Mouse (Mus musculus) R1 (cell line): ENCODE data around the gene Slitrk2.

Experiments
- DNase-seq: peaks from one replicate; pipeline ENCODE4 v3.0.0-alpha.2; 2018; ENCODE audit warnings: low read depth, low spot score

The Slitrk2 gene

GRCm38 (mm10) chrX:66648911-66649620 lies at the start of gene Slitrk2:
Slitrk2 (plus strand) TSS chrX:66649318.
- no peak for DNase-seq

DNA sequence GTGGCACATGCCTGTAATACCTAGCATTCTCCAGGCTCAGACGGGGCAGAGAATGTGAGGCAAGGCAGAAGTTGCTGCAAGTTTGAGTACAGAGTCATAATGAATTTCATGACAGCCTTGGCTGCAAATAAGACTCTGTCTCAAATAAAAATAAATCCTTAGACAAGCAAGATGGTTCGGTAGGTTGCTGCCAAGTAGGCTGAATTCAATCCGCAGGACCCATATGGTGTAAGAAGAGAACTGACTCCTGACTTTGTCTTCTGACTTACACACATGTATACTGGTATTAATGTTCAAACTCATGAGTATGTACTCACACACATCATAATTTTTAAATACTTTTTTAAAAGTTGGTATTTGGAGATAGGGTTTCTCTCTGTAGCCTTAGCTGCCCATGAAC lies 43.6 kb upstream of the Slitrk2 start:
- no peak for DNase-seq

GRCm38 (mm10) chrX:66652455-66653144 lies 3.5 kb downstream of the Slitrk2 start:
- peak; percentile 28 for DNase-seq

DNA sequence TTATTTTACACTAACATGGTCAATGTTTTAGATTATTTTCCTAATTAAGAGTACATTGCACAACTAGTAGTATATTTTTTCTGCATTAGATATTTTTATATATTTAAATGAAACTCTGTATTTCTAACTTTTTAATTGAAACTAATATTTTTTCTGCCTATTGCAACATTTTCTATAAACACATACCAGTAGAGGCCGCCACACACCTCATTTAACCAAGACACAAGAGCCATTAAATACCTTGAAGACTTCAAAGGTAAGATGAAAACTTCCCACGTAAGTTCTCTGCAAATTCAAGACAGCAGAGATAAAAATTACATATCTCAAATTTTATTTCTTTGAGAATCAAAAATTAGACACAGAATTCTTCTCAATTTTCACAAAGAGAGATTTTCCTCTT lies 8.2 kb downstream of the Slitrk2 start:
- no peak for DNase-seq

DNA sequence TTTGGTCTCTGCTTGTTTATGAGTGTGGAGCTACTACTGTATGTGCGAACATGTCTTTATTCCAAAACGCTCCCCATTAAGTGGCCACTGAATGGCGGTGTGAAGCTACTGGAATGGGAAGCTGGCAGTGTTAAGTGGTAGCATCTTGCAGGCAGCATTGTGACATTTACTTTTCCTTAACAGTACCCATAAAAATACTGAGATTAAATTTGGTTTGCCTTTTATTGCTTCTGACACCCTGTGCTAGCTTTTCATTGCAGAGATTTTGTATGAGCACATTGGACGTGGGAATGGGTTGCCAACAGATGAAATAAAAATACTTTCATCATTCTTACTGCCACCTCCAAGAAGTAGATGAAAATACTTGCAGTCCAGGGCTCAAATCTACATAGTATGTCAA lies 27.8 kb downstream of the Slitrk2 start:
- no peak for DNase-seq

DNA sequence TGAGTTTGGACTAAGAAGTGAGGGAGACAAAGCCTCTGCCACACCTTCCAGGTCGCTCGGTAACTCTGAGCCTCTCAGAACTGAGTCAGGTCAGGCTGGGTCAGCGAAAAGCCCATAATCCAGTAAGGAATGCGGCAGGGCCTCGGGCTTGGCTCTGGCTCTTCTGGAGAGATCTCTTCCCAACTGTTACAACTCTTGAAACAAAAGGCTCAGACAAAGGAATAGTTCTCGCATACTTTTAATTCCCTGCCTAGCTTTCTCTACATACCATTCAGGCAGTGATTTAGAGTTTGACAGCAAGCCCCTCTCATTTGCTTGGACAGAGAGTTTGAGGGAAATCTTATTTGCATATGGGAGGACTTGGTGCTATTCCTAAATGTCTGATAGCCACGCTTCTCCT lies 29.5 kb downstream of the Slitrk2 start:
- DNase-seq, result peak; percentile 75
